Mouse (Mus musculus): ENCODE measurements around the gene Atg9b. TPM values are rescaled to one million over a fixed set of nuclear protein-coding genes. Genes with fewer than 3 reads are reported as not detected.
A peak's percentile ranks its signal among the peaks of the same experiment; 100 is the strongest.

Atg9b gene
- polyA plus RNA-seq, 1 experiment from 2014 or later: 0.54 TPM

DNA sequence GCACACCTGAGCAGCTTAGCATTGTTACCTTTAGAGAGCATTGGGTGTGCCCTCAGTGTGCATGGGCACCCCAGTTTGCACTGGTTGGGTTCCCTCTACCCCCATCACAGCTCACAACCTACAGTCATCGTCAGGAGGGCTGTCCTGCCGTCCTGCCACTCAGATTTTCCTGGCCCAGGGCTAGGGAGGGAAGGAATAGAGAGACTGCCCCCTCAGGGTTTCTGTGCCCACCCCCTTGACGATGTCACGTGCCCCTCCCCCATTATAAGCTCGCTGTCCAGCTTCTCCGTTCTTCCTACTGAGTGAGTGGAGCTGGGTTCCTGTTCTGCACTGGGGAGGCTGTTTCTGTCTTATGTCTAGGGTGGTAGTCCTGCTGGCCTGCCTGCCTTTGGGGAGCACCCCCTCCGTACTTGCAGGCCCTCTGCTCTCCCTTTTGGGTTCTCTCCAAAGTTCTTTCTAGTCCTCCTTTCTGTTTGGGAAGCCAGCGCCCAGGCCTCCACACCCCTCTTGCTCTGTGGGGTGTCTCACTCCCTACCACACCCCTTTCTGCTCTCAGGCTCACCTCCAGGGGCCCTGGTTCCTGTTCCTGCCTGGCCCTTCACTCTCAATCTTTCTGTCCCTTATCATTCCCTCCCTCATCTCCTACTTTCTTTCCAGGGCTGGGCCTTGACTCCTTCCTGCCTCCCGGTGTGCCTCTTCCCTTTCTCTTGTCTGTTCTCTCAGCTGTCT is 34.8 kb upstream of the Atg9b start:
- ATAC-seq (no peak), DNase-seq (ENCODE audit: low spot score) (peak; percentile 37)
- Histone ChIP-seq H3K9ac (replicated peaks; ENCODE audit: low read depth) (no peak overlapping the region), H3K36me3 (ENCODE audit: insufficient read depth, low read length) (peaks cover 20% of the 10 kb centered on the region), H3K4me3 (ENCODE audit: low read depth, low read length) (peak overlapping the region; percentile 74; the same call in 1 of the 2 replicates), H3K27ac (ENCODE audit: low read length) (peak overlapping the region; percentile 21; the same call in 1 of the 2 replicates), H3K9me3 (ENCODE audit: low read length) (no peaks in the 10 kb centered on the region), H3K4me1 (ENCODE audit: insufficient read depth, low read depth, low read length) (peaks cover 31% of the 10 kb centered on the region), H3K27me3 (replicated peaks; ENCODE audit: insufficient read depth, low read length) (no peaks in the 10 kb centered on the region), H3K4me2 (replicated peaks; ENCODE audit: low read depth, low read length) (peak overlapping the region; percentile 81)
- WGBS: 14% methylated on average over 9 of the region's 9 CpGs
- TF ChIP-seq EP300 (IDR thresholded peaks at IDR 0.05) (no peak), CTCF (IDR thresholded peaks at IDR 0.05) (no peak)

GRCm38 (mm10) chr5:24426037-24426432 is 34.1 kb upstream of the Atg9b start:
- Histone ChIP-seq H3K4me1 (ENCODE audit: insufficient read depth, low read depth, low read length) (peaks cover 31% of the 10 kb centered on the region), H3K27ac (ENCODE audit: low read length) (0 out of 2 replicates have a peak overlapping the region, but pooled peaks have one; percentile 99), H3K4me3 (ENCODE audit: low read depth, low read length) (peak overlapping the region; percentile 74), H3K4me2 (replicated peaks; ENCODE audit: low read depth, low read length) (peak overlapping the region; percentile 81), H3K36me3 (ENCODE audit: insufficient read depth, low read length) (peaks cover 13% of the 10 kb centered on the region; the same call in 1 of the 2 replicates), H3K9ac (replicated peaks; ENCODE audit: low read depth) (peak overlapping the region; percentile 62; the same call in 1 of the 2 replicates), H3K27me3 (replicated peaks; ENCODE audit: insufficient read depth, low read length) (no peaks in the 10 kb centered on the region), H3K9me3 (ENCODE audit: low read length) (no peaks in the 10 kb centered on the region)
- no peak for TF ChIP-seq EP300 (IDR thresholded peaks at IDR 0.05)
- no peak for TF ChIP-seq CTCF (IDR thresholded peaks at IDR 0.05)
- 6% methylated on average over 10 of the region's 10 CpGs for WGBS
- ATAC-seq (no peak), DNase-seq (ENCODE audit: low spot score) (peak; percentile 26)

DNA sequence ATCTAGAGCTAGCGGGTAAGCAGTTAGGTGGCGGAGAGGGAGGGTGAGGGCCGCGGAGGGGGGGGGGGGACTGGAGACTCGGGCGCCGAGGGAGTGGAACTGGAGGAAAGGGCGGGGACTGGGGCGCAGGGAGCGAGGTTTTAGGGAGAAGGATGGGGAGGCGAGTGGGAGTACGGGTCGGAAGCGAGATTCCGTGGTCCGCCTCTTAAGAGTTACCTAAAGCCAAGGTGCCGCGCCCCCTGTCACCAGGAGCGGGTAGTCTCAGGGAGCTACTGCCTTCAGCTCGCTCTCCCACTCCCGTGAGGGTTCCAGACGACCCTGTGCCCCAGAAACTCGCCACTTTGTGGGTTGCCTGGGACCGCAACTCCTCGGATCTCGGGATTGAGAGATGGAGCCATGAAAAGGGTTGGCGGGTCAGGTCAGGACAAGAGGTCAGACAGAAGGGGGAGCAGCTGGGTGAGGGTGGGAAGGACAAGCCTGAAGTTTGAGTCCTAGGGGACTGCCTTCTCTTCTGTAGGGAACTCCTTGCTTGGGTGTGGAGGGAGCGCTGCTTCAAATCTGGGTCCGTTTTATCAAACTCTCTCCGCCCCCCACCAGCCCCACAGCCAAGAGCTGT is 33.6 kb upstream of the Atg9b start:
- 1% methylated on average over 25 of the region's 30 CpGs for WGBS
- Histone ChIP-seq H3K4me1 (ENCODE audit: insufficient read depth, low read depth, low read length) (peaks cover 31% of the 10 kb centered on the region), H3K36me3 (ENCODE audit: insufficient read depth, low read length) (peaks cover 10% of the 10 kb centered on the region; the same call in 1 of the 2 replicates), H3K27ac (ENCODE audit: low read length) (peak overlapping the region; percentile 99), H3K4me2 (replicated peaks; ENCODE audit: low read depth, low read length) (peak overlapping the region; percentile 81), H3K27me3 (replicated peaks; ENCODE audit: insufficient read depth, low read length) (no peaks in the 10 kb centered on the region), H3K4me3 (ENCODE audit: low read depth, low read length) (peak overlapping the region; percentile 74), H3K9me3 (ENCODE audit: low read length) (no peaks in the 10 kb centered on the region), H3K9ac (replicated peaks; ENCODE audit: low read depth) (peak overlapping the region; percentile 62)
- ATAC-seq (peak; percentile 2; the same call in 1 of the 2 replicates), DNase-seq (ENCODE audit: low spot score) (peak; percentile 76)
- peak; percentile 39 for TF ChIP-seq CTCF (IDR thresholded peaks at IDR 0.05)
- TF ChIP-seq EP300 (IDR thresholded peaks at IDR 0.05): no peak

- peak overlapping the region; percentile 81 for H3K4me2 ChIP-seq (replicated peaks; ENCODE audit: low read depth, low read length)
- ATAC-seq: peak; percentile 55
- TF ChIP-seq EP300 (IDR thresholded peaks at IDR 0.05) (no peak), CTCF (IDR thresholded peaks at IDR 0.05) (no peak)
- peak overlapping the region; percentile 62 for H3K9ac ChIP-seq (replicated peaks; ENCODE audit: low read depth)
- peaks cover 31% of the 10 kb centered on the region for H3K4me1 ChIP-seq (ENCODE audit: insufficient read depth, low read depth, low read length)
- peak; percentile 95 for DNase-seq (ENCODE audit: low spot score)
- H3K27me3 ChIP-seq (replicated peaks; ENCODE audit: insufficient read depth, low read length): no peaks in the 10 kb centered on the region
- peaks cover 9% of the 10 kb centered on the region; the same call in 1 of the 2 replicates for H3K36me3 ChIP-seq (ENCODE audit: insufficient read depth, low read length)
- WGBS: under 1% methylated on average over 45 of the region's 60 CpGs
- peak overlapping the region; percentile 74 for H3K4me3 ChIP-seq (ENCODE audit: low read depth, low read length)
- H3K27ac ChIP-seq (ENCODE audit: low read length): peak overlapping the region; percentile 99
- H3K9me3 ChIP-seq (ENCODE audit: low read length): no peaks in the 10 kb centered on the region
These were observed 33.0 kb upstream of the Atg9b start for GRCm38 (mm10) chr5:24424861-24425411.

DNA sequence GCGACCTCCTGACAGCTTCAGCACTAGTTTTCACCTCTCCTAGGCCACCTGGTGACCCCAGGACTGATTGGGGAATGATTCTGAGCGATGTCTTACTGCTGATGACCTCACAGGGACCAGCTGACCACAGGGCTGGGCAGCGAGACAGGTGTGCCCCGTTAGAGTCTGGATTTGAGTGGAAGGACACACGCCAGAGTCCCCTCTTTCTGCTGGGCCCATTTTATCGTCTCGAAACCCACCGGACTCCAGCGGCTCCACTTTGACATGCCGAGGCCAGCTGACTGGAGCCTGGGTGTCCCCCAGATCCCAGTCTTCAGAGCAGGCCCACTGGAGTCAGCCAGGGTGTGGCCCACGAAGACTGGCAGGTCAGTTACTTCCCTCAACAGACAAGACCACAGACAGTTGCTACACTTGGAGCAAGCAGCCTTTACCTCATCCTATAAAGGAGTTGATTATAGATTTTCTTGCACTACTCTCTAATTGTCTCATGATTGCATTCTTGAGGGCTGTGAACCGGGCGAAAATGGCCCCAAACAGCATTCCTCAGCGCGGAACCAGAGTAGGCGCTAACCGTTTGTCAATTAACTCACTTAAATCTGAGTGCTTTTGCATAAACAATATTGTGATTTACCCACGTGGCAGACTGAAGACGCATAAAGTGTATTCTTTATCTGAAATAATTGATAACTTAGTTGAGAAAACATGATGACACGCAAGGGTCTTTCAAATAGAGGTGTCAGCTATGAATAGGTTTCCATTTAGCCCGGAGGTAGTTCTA is 32.2 kb upstream of the Atg9b start:
- Histone ChIP-seq H3K9ac (replicated peaks; ENCODE audit: low read depth) (peak overlapping the region; percentile 77), H3K9me3 (ENCODE audit: low read length) (no peaks in the 10 kb centered on the region), H3K4me3 (ENCODE audit: low read depth, low read length) (peak overlapping the region; percentile 74), H3K36me3 (ENCODE audit: insufficient read depth, low read length) (0 out of 2 replicates have a peak, but pooled peaks cover 7% of the 10 kb centered on the region), H3K27ac (ENCODE audit: low read length) (peak overlapping the region; percentile 99), H3K4me1 (ENCODE audit: insufficient read depth, low read depth, low read length) (peaks cover 31% of the 10 kb centered on the region), H3K27me3 (replicated peaks; ENCODE audit: insufficient read depth, low read length) (no peaks in the 10 kb centered on the region), H3K4me2 (replicated peaks; ENCODE audit: low read depth, low read length) (peak overlapping the region; percentile 81)
- peak; percentile 59 for DNase-seq (ENCODE audit: low spot score)
- TF ChIP-seq CTCF (IDR thresholded peaks at IDR 0.05) (no peak), EP300 (IDR thresholded peaks at IDR 0.05) (no peak; the same call in 1 of the 2 replicates)
- peak; percentile 28 for ATAC-seq
- WGBS: 7% methylated on average over 21 of the region's 21 CpGs

Data from lung, postnatal 0 days (tissue).